Mouse (Mus musculus): ENCODE measurements around the gene Olfr263. TPM values are rescaled to one million over a fixed set of nuclear protein-coding genes. Genes with fewer than 3 reads are reported as not detected.
A peak's percentile ranks its signal among the peaks of the same experiment; 100 is the strongest.

Olfr263 gene
- total RNA-seq, 2 experiments from 2014 or later = not detected

DNA sequence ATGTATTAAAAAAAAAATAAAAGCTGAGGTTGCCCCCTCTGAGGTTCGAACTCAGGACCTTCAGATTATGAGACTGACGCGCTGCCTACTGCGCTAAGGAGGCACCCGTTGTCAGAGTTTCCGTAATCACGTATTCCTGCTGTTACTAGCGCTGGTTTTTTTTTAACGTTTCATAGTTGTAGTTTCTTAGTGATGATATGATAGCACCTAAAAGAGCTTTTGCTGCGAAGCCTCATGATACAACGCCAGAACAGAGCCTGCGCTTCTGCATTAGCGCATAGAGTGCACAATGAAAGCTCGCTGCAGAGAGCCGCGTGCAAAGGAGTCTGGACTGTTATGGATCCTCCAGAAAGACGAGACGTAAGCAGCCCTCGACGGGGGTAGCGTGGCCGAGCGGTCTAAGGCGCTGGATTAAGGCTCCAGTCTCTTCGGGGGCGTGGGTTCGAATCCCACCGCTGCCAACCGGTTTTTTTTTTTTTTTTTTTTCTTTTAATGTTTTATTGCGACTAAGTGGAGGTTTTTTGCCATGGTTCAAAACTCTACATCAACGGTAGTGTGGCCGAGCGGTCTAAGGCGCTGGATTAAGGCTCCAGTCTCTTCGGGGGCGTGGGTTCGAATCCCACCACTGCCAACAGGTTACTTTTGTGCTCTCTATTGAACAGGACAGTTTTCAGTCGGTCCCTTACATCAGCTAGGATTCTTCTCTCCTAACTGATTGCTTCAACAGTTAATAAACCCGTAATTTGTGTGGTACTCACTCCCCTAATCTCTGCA, 40.4 kb downstream of the Olfr263 start:
- DNase-seq (ENCODE audit: low spot score in 2 of 2) = peak; percentile 36 to 69

DNA sequence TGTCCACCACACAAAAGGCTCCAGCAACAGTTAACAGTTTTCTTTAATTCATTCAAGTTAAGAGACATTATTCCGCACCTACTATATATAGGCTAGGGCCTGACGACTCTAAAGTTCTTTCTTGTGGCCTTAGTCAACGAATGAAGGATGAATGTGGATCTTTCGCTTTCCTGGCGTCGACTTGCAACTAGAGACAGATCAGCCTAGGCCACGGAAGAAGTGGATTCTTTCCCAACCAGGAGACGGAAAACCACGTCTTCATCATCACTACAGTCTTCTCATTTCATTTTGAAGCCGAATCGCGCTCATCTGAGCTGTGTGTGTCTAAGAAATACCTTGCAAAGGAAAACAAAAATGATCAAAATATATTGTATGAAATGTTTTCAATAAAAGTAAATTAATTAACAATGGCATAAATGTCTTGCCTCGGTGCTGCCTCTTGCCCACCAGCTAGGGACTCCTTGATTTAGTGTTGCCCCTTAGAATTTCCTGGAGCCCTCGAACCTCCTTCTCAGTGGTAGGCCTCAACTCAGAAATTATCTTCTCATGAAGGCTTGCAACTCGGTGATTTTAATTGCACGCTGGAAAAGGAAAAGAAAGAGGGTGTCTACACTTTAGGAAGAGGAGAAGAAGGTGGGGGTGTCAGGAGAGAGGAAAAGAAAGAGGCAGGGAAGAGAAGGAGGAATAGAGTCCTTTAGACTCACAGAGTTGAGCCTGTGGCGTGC, 41.2 kb downstream of the Olfr263 start:
- DNase-seq (ENCODE audit: low spot score in 2 of 2) = no peak

GRCm38 (mm10) chr13:21171156-21171530, 41.7 kb downstream of the Olfr263 start:
- no peak for DNase-seq (ENCODE audit: low spot score in 2 of 2)

GRCm38 (mm10) chr13:21171600-21172150, 42.2 kb downstream of the Olfr263 start:
- no peak for DNase-seq (ENCODE audit: low spot score in 2 of 2)

GRCm38 (mm10) chr13:21172241-21173027, 43.0 kb downstream of the Olfr263 start:
- DNase-seq (ENCODE audit: low spot score in 2 of 2) = peak in 1 of 2 experiments; percentile 48

- DNase-seq (ENCODE audit: low spot score in 2 of 2) = peak; percentile 84 to 92
Measured at GRCm38 (mm10) chr13:21173072-21173471, 43.6 kb downstream of the Olfr263 start.

DNA sequence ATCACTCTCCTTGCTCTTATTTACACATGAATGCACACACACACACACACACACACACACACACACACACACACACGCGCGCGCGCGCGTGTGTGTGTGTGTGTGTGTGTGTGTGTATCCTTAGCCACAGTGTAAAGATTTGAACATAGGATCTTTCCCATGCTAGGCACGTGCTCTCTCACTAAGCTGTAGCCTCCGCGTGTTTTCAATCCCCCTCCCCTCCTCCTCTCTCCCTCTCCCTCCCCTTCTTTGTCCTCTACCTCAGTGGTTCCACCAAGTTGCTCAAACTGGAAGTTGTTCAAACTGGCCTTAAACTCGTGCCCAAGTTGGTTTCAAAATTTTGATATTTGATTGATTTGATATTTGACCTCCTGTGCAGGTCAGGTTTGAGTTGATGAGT, 47.3 kb downstream of the Olfr263 start:
- DNase-seq (ENCODE audit: low spot score in 2 of 2) = no peak

DNA sequence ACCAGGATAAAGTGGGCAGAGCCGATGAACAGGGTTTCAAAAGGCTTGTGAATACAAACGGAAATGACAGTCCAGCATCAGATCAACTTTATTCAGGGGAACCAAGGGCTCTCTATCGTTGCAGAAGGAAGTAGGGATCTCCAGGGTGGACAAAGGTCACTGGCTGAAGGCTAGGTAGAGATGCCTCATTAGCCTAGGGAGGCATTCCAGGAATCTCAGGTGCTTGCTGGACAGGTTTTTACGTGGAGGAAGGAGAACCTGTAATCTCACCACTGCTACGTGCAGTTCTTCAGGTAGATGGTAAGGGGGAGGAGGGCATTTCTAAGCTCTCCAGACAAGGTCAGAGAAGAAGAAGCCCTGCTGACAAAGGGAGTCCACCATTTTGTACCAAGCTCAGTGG, 48.2 kb downstream of the Olfr263 start:
- no peak for DNase-seq (ENCODE audit: low spot score in 2 of 2)

DNA sequence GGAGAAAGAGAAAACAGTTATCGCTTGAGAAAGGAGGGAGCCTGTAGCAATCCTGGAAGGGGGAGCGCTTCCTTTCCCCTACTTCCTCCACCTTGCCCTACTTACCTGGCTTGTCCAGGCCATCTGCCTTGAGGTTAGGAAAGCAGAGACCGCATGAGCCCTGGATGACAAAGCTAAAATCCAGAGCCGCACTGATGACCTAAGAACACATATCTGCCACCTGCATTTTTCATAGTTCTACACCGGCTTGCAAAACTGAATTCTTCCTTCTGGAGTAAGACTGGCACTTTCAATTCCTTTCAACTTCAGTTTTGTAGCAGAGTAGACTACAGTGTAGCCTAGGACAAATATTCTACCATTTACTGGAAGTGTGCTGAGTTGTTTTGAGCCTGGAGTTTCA, 48.9 kb downstream of the Olfr263 start:
- DNase-seq (ENCODE audit: low spot score in 2 of 2) = no peak

DNA sequence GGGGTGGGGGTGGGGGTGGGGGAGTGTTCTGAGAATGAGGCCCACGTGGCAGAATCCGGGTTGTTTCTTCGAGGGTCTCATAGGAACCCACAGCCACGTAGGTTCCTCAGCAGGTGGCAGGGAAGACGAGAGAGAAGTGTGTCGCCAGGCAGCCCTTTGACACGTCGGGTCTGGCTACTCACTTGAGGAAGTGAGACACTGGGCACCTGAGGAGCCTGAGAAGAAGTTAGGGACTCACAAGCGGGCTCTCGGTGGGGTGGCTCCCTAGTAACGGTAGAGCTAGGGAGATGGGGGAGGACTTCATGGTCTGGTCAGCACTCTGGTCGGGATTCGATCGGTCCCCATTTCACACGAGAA, 49.9 kb downstream of the Olfr263 start, which contains the start of gene Trim27:
Gene Trim27 (plus strand): TSS at position 79 of the 357 bp plus-strand sequence.
- no peak for DNase-seq (ENCODE audit: low spot score in 2 of 2)

GRCm38 (mm10) chr13:21179724-21180550, 50.5 kb downstream of the Olfr263 start:
- DNase-seq (ENCODE audit: low spot score in 2 of 2) = peak; percentile 52 to 83

GRCm38 (mm10) chr13:21180551-21181530, 51.4 kb downstream of the Olfr263 start:
- DNase-seq (ENCODE audit: low spot score in 2 of 2) = peak; percentile 60 to 73

GRCm38 (mm10) chr13:21181996-21182395, 52.6 kb downstream of the Olfr263 start:
- DNase-seq (ENCODE audit: low spot score in 2 of 2) = no peak

DNA sequence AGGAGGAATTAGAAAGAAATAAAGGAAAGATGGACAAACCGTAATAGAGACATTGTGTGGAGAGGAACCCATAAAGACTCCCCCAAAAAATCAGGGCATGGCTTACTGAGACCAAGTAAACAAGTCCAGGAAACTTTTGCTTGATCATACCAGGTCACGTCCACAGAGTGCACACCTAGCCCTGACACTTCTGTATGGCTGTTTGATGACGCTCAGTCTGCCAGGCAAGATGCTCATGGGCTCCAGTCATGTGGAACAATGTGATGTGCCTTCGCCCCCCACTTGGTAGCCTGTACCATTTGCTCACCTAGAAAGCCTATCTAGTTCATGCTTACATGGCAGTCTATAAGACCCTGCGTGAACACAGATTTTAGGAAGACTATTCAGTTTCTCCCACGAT, 53.6 kb downstream of the Olfr263 start:
- no peak for DNase-seq (ENCODE audit: low spot score in 2 of 2)

GRCm38 (mm10) chr13:21183661-21184060, 54.2 kb downstream of the Olfr263 start:
- DNase-seq (ENCODE audit: low spot score in 2 of 2) = no peak

- DNase-seq (ENCODE audit: low spot score in 2 of 2) = no peak
Measured at GRCm38 (mm10) chr13:21185521-21185920, 56.1 kb downstream of the Olfr263 start.

Measured in gastrocnemius, postnatal 4 days (tissue).